Mouse (Mus musculus) E14TG2a.4 (cell line): ENCODE measurements around the gene Fcrl1.

Experiments used
- H3K27me3 ChIP-seq: 2 replicates; pipeline ENCODE4 v1.6.1; 2014; ENCODE audit warnings: low read length, control low read depth; ENCODE audit not compliant: insufficient read depth
- H3K36me3 ChIP-seq: 2 replicates; pipeline ENCODE4 v1.6.1; 2014; ENCODE audit warnings: low read length, control low read depth; ENCODE audit not compliant: insufficient read depth
- H3K4me1 ChIP-seq: replicated peaks from 2 replicates; pipeline ENCODE4 v1.6.1; 2014; ENCODE audit warnings: low read depth, low read length, control low read depth
- H3K4me3 ChIP-seq: replicated peaks from 2 replicates; pipeline ENCODE4 v1.5.1; 2014; ENCODE audit warnings: mild to moderate bottlenecking, low read length
- H3K9me3 ChIP-seq: 2 replicates; pipeline ENCODE4 v1.6.1; 2014; ENCODE audit warnings: low read length, control low read depth
- CTCF ChIP-seq: conservative IDR thresholded peaks from 2 replicates; pipeline ENCODE4 v1.5.1; 2014; ENCODE audit warnings: low read length
- NANOG ChIP-seq: IDR thresholded peaks from 2 replicates; pipeline ENCODE4 v1.6.1; 2014; ENCODE audit warnings: borderline replicate concordance, low read length, mixed read lengths
- POU5F1 ChIP-seq: IDR thresholded peaks from 2 replicates; pipeline ENCODE4 v1.6.1; 2014; ENCODE audit warnings: low read length, borderline replicate concordance

Fcrl1 gene

GRCm38 (mm10) chr3:87398809-87399208, 22.6 kb downstream of the Fcrl1 start:
- Histone ChIP-seq H3K27me3 (no peaks in the 10 kb centered on the region), H3K36me3 (no peaks in the 10 kb centered on the region), H3K9me3 (peaks cover 12% of the 10 kb centered on the region), H3K4me1 (peaks cover 6% of the 10 kb centered on the region; the same call in 1 of the 2 replicates), H3K4me3 (no peak overlapping the region)
- TF ChIP-seq NANOG (no peak), CTCF (no peak), POU5F1 (no peak)

GRCm38 (mm10) chr3:87399906-87400305, 23.7 kb downstream of the Fcrl1 start:
- TF ChIP-seq CTCF (no peak), NANOG (no peak), POU5F1 (no peak)
- peaks cover 6% of the 10 kb centered on the region; the same call in 1 of the 2 replicates for H3K4me1 ChIP-seq
- no peak overlapping the region for H3K4me3 ChIP-seq
- peaks cover 11% of the 10 kb centered on the region for H3K9me3 ChIP-seq
- no peaks in the 10 kb centered on the region for H3K36me3 ChIP-seq
- H3K27me3 ChIP-seq = no peaks in the 10 kb centered on the region

GRCm38 (mm10) chr3:87401321-87401720, 25.1 kb downstream of the Fcrl1 start:
- Histone ChIP-seq H3K9me3 (no peaks in the 10 kb centered on the region), H3K4me1 (peaks cover 6% of the 10 kb centered on the region; the same call in 1 of the 2 replicates), H3K36me3 (no peaks in the 10 kb centered on the region), H3K4me3 (no peak overlapping the region), H3K27me3 (no peaks in the 10 kb centered on the region)
- TF ChIP-seq CTCF (no peak), NANOG (no peak)

- Histone ChIP-seq H3K27me3 (no peaks in the 10 kb centered on the region), H3K36me3 (no peaks in the 10 kb centered on the region), H3K9me3 (0 out of 2 replicates have a peak, but pooled peaks cover 3% of the 10 kb centered on the region), H3K4me1 (peaks cover 37% of the 10 kb centered on the region), H3K4me3 (no peak overlapping the region)
- no peak for TF ChIP-seq POU5F1
- TF ChIP-seq NANOG = no peak
- TF ChIP-seq CTCF = peak; percentile 84
These were observed 32.0 kb downstream of the Fcrl1 start for GRCm38 (mm10) chr3:87408171-87408570.

- Histone ChIP-seq H3K27me3 (no peaks in the 10 kb centered on the region), H3K9me3 (0 out of 2 replicates have a peak, but pooled peaks cover 3% of the 10 kb centered on the region), H3K36me3 (no peaks in the 10 kb centered on the region), H3K4me3 (no peak overlapping the region), H3K4me1 (peaks cover 35% of the 10 kb centered on the region)
- TF ChIP-seq POU5F1 = no peak
- TF ChIP-seq NANOG = no peak
- no peak for TF ChIP-seq CTCF
These were observed 33.2 kb downstream of the Fcrl1 start for GRCm38 (mm10) chr3:87409196-87409935.

- H3K4me3 ChIP-seq = no peak overlapping the region
- no peaks in the 10 kb centered on the region for H3K27me3 ChIP-seq
- H3K9me3 ChIP-seq = 0 out of 2 replicates have a peak, but pooled peaks cover 3% of the 10 kb centered on the region
- peaks cover 35% of the 10 kb centered on the region for H3K4me1 ChIP-seq
- no peaks in the 10 kb centered on the region for H3K36me3 ChIP-seq
- TF ChIP-seq NANOG = no peak
- TF ChIP-seq POU5F1 = no peak
- TF ChIP-seq CTCF = no peak
These were observed 34.4 kb downstream of the Fcrl1 start for GRCm38 (mm10) chr3:87410605-87411004.

- peak; percentile 30 for TF ChIP-seq CTCF
- TF ChIP-seq NANOG = no peak
- peaks cover 35% of the 10 kb centered on the region for H3K4me1 ChIP-seq
- no peaks in the 10 kb centered on the region for H3K36me3 ChIP-seq
- H3K4me3 ChIP-seq = peak overlapping the region; percentile 57
- H3K9me3 ChIP-seq = 0 out of 2 replicates have a peak, but pooled peaks cover 3% of the 10 kb centered on the region
- H3K27me3 ChIP-seq = no peaks in the 10 kb centered on the region
These were observed 35.0 kb downstream of the Fcrl1 start for GRCm38 (mm10) chr3:87411150-87411549.

GRCm38 (mm10) chr3:87420645-87421044, 44.5 kb downstream of the Fcrl1 start:
- H3K36me3 ChIP-seq = no peaks in the 10 kb centered on the region
- no peak overlapping the region for H3K4me3 ChIP-seq
- no peak for TF ChIP-seq NANOG
- H3K9me3 ChIP-seq = peaks cover 21% of the 10 kb centered on the region
- H3K4me1 ChIP-seq = peaks cover 4% of the 10 kb centered on the region
- no peaks in the 10 kb centered on the region for H3K27me3 ChIP-seq

GRCm38 (mm10) chr3:87422386-87422910, 46.3 kb downstream of the Fcrl1 start:
- TF ChIP-seq CTCF (no peak), POU5F1 (no peak), NANOG (no peak)
- no peaks in the 10 kb centered on the region for H3K27me3 ChIP-seq
- H3K36me3 ChIP-seq = no peaks in the 10 kb centered on the region
- no peak overlapping the region for H3K4me3 ChIP-seq
- peaks cover 4% of the 10 kb centered on the region for H3K4me1 ChIP-seq
- peaks cover 21% of the 10 kb centered on the region for H3K9me3 ChIP-seq
